Mouse (Mus musculus) midbrain, embryonic 10.5 days (tissue): ENCODE measurements around the gene Zfp738. TPM values are rescaled to one million over a fixed set of nuclear protein-coding genes. Genes with fewer than 3 reads are reported as not detected.
A peak's percentile ranks its signal among the peaks of the same experiment; 100 is the strongest.
"Not testable (repeated sequence)": the region's sequence is repeated elsewhere in the genome, so short reads cannot be mapped to it uniquely, and the experiment has no call there.

Experiments
- DNase-seq: peaks from one replicate; pipeline ENCODE4 v3.0.0-alpha.2; 2017; ENCODE audit warnings: low spot score
- H3K27ac ChIP-seq: fragments of 300-500 bp; sonication (generic); replicated peaks from 2 replicates; pipeline ENCODE4 v1.5.1; 2016; ENCODE audit warnings: mild to moderate bottlenecking
- H3K27me3 ChIP-seq: fragments of 300-500 bp; sonication (generic); 2 replicates; pipeline ENCODE4 v1.6.1; 2016; ENCODE audit warnings: low read depth, mild to moderate bottlenecking; ENCODE audit not compliant: poor library complexity, severe bottlenecking
- H3K36me3 ChIP-seq: fragments of 300-500 bp; sonication (generic); 2 replicates; pipeline ENCODE4 v1.6.1; 2016; ENCODE audit warnings: mild to moderate bottlenecking, moderate library complexity
- H3K4me1 ChIP-seq: fragments of 300-500 bp; sonication (generic); 2 replicates; pipeline ENCODE4 v1.6.1; 2016
- H3K4me3 ChIP-seq: fragments of 300-500 bp; sonication (generic); 2 replicates; pipeline ENCODE4 v1.5.1; 2016; ENCODE audit warnings: mild to moderate bottlenecking, moderate library complexity
- H3K9me3 ChIP-seq: fragments of 300-500 bp; sonication (generic); replicated peaks from 2 replicates; pipeline ENCODE4 v1.6.1; 2016; ENCODE audit warnings: mild to moderate bottlenecking
- WGBS: fragments of 180-500 bp; shearing (Covaris S2); methylation state at CpG from one replicate; pipeline ENCODE4 v1.1.7; 2016; 5-methylcytosine and 5-hydroxymethylcytosine counted together
- polyA plus RNA-seq: library from polyadenylated mRNA; unstranded; fragments of >200 nt; fragmentation: Nextera tagmentation; extraction: Ambion mirVana; gene quantifications from 2 replicates; pipeline ENCODE4 v1.2.1, GENCODE M21; 2016

Zfp738 gene
- 9.8 and 10.7 TPM in 2 replicates for polyA plus RNA-seq

DNA sequence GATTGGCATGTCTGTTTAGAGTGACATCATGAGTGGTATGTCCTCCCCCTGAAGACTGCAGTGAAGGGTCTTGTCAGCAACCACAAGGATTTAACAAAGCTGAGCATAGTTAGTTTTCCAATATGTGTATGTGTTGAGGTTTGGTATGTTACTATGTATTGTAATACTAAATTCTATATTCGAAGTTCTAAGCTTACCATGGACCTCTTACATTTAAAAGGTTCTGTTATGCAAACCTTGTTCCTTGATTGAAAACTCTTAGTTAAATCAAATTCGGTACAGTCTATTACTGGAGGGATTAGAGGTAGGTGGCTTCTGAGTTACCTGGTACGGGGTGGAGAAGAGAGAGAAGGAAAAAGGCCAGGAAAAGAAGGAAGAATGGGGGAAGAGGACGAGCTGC, at the start of gene Zfp738:
Gene Zfp738, minus strand, starts transcription at position 101 of the 400 bp plus-strand sequence.
- Histone ChIP-seq H3K27ac (no peak within 1 kb of the TSS), H3K4me3 (no peak within 1 kb of the TSS), H3K9me3 (0 out of 2 replicates have a peak, but pooled peaks cover 6% of the 10 kb centered on the region), H3K27me3 (no peaks in the 10 kb centered on the region), H3K4me1 (peaks cover 9% of the 10 kb centered on the region), H3K36me3 (no peaks in the 10 kb centered on the region)
- DNase-seq = no peak
- 82% methylated on average over 4 of the region's 4 CpGs for WGBS

DNA sequence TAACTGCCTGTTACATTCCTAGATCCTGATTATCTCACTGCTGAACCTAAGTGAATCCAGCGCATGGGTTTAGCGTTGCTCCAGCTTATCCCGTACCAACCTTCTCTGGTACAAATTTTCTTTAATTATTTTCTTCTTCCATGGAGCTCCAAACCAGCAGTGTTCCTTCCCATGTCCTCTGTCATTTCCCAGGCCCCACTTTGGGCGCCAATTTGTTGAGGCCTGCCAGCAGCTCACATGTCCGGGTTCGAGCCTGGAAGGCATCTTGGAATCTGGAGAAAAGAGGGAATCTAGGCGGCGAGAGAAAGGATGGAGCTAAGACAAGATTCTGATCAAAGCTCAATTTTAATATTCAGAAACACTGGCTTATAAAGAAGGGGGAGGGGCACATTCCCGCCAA, 47.5 kb upstream of the Zfp738 start:
- not testable (repeated sequence) for H3K36me3 ChIP-seq, H3K27me3 ChIP-seq, H3K4me1 ChIP-seq, DNase-seq, H3K27ac ChIP-seq, H3K4me3 ChIP-seq
- H3K9me3 ChIP-seq = peaks cover 26% of the 10 kb centered on the region
- 93% methylated on average over 9 of the region's 9 CpGs for WGBS

DNA sequence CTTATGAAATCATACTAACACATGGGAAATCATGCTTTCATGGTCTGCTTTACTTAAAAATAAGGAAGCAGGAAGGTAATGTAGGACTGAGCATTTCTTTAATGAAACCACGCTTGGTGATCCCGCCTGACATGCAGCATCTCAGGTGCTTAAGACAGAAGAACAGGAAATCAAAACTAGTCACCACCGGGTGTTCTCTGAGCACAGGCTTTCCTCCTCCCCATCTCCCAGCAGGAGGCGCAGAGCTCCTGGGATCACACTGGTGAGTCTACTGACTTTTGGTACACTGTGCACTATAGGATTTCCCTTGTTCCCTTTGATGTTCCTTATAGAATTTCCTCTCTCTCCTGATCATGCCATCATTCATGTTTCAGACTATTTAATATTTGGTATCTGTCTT, 42.6 kb upstream of the Zfp738 start:
- Histone ChIP-seq H3K9me3 (peaks cover 22% of the 10 kb centered on the region), H3K4me1 (peaks cover 20% of the 10 kb centered on the region), H3K4me3 (peak overlapping the region; percentile 69), H3K27ac (peak overlapping the region; percentile 87; the same call in 1 of the 2 replicates)
- H3K36me3 ChIP-seq, DNase-seq, H3K27me3 ChIP-seq: not testable (repeated sequence)
- WGBS = 58% methylated on average over 4 of the region's 4 CpGs

DNA sequence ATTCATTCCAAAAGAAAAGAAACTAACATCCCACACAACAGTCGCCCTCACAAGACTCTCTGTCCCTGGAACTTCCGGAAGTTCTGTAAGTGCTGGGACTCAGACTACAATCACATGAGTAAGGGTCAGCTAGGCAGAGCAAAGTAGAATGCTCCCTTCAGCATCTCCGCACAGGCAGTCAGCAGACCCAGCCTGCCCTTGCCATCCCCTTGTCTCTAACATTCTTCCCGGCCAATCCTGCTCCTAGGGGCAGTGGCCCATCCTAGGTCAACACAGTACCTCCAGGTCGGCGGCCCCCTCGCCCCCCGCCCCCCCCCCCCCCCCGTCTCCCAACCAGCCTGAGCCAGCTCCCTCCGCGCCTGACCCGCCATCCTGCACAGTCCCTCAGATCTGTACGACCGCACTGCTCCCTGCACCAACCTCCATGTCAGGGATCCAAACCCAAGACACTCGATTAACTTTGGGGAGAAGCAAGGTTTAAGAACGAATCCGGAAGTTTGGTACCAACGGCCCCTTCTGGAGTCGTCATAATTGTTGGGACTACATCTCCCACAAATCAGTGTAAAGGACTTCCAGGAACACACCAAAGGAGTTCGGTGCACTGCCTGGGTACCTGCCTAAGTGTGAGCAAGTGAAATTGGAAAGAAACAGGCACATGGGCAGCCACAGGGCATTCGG, 41.9 kb upstream of the Zfp738 start, which contains the start of gene Zfp65:
Gene Zfp65, minus strand, starts transcription at position 533 of the 678 bp plus-strand sequence.
- H3K9me3 ChIP-seq = peaks cover 16% of the 10 kb centered on the region
- peak; percentile 62 for DNase-seq
- peak within 1 kb of the TSS; percentile 87 for H3K27ac ChIP-seq
- peak within 1 kb of the TSS; percentile 69 for H3K4me3 ChIP-seq
- H3K4me1 ChIP-seq = peaks cover 20% of the 10 kb centered on the region
- 5% methylated on average over 18 of the region's 21 CpGs for WGBS
- no peaks in the 10 kb centered on the region for H3K36me3 ChIP-seq
- no peaks in the 10 kb centered on the region for H3K27me3 ChIP-seq

DNA sequence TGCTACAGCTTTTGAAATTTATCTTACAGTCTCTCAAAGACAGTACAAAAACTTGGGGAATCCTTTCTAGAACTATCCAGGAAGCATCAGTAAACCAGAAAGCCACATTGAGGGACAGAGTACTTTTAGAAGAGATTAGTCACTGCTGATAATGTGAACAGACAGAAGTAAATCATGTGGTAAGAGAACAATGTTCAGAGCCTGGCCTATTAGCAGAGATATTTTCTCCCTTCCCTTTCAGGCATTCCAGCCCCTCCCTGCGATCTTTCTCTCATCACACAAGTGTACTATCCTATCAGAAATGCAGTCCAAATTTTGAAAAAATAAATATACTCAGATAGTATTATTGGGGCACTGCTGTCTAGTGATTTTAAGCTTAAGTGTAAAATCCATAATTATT, 41.2 kb upstream of the Zfp738 start:
- Histone ChIP-seq H3K4me3 (peak overlapping the region; percentile 69), H3K9me3 (peaks cover 9% of the 10 kb centered on the region; the same call in 1 of the 2 replicates), H3K4me1 (peaks cover 23% of the 10 kb centered on the region), H3K36me3 (no peaks in the 10 kb centered on the region), H3K27me3 (no peaks in the 10 kb centered on the region), H3K27ac (no peak overlapping the region)
- DNase-seq = no peak
- WGBS = 71% methylated on average over 1 of the region's 1 CpGs

DNA sequence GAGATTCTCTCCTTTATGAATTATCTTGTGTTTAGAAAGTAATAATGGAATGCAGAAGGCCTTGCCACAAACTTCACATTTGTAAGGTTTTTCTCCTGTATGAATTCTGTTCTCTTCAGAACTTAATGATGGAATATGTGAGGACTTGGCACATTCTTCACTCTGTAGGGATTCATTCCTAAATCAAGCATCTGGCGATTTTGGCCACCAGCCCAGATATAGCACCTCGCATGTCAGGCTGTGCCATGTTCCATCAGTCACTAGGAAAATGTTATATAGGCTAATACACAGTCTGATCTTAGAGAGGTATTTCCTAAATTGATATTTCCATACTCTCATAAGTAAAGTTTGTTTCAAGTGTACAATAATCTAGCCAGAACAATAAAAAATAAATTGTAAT, 38.5 kb upstream of the Zfp738 start:
- not testable (repeated sequence) for H3K4me3 ChIP-seq, H3K27ac ChIP-seq, H3K27me3 ChIP-seq, H3K9me3 ChIP-seq, H3K36me3 ChIP-seq, DNase-seq
- 91% methylated on average over 2 of the region's 2 CpGs for WGBS
- H3K4me1 ChIP-seq = peaks cover 25% of the 10 kb centered on the region

DNA sequence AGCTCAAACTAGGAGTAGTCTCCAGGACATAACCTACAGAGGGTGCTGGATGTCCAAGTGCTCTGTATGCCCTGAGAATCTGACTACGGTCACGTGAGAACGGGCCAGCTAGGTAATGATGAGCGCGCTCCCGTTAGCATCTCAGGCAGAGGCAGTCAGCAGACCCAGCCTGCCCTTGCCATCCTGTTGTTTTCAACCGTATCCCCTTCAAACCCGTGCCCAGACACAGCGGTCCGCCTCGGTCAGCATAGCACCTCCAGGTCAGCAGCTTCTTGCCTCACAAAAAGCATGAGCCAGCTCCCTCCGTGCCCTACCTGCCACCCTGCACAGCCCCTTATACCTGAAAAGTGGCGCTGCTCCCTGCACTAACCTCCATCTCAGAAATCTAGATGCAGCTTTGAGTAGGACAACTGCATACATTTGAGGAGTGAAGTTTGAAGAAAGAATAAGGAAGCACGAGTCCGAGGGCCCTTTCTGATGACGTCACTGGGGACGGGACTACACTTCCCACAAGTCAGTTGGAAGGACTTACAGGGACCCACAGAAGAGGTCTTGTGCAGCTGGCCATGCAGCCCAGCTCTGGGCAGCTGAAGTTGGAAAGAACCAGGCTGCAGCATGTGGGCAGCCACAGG, 37.1 kb upstream of the Zfp738 start:
- peaks cover 19% of the 10 kb centered on the region for H3K4me1 ChIP-seq
- DNase-seq = peak; percentile 86
- 0% methylated on average over 17 of the region's 17 CpGs for WGBS
- no peaks in the 10 kb centered on the region for H3K27me3 ChIP-seq
- H3K27ac ChIP-seq = peak overlapping the region; percentile 87
- H3K4me3 ChIP-seq = peak overlapping the region; percentile 86
- 0 out of 2 replicates have a peak, but pooled peaks cover 8% of the 10 kb centered on the region for H3K36me3 ChIP-seq
- no peaks in the 10 kb centered on the region for H3K9me3 ChIP-seq

DNA sequence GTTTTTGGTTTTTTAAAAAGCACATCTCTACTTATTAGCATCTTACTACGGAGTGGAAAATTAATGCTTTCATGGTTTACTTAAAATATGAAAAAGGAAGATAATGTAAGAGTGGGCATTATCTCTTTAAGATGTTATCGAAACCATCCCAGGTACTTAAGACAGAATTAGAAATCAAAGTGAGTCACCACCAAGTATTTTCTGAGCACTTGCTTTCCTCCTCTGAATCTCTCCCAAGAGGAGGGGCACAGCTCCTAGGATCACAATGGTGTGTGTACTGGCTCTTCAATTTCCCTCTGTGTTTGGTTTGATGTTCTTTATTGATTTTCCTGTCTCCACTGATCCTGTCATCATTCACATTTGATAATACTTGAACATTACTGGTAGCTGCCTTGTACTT, 3.0 kb downstream of the Zfp738 start:
- peak overlapping the region; percentile 82 for H3K27ac ChIP-seq
- H3K4me3 ChIP-seq = peak overlapping the region; percentile 73
- not testable (repeated sequence) for H3K36me3 ChIP-seq, H3K9me3 ChIP-seq, DNase-seq, H3K4me1 ChIP-seq, H3K27me3 ChIP-seq
- 80% methylated on average over 2 of the region's 2 CpGs for WGBS

DNA sequence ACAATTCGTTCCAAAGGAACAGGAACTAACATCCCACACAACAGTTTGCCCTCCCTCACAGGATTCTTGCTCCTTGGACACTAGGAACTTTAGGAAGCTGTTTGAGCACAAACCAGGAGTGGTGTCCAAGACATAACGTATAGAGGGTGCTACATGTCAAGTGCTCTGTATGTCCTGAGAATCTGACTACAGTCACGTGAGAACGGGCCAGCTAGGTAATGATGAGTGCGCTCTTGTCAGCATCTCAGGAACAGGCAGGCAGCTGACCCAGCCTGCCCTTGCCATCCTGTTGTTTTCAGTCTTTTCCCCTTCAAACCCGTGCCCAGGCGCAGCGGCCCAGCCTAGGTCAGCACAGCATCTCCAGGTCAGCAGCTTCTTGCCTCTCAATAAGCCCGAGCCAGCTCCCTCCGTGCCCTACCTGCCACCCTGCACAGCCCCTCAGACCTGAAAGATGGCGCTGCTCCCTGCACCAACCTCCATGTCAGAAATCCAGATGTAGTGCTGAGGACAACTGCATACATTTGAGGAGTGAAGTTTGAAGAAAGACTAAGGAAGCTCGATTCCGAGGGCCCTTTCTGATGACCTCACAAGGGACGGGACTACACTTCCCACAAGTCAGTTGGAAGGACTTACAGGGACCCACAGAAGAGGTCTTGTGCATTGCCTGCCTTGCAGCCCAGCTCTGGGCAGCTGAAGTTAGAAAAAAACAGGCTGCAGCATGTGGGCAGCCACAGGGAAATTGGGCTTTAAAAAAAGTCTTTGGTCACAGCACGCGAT, 3.7 kb downstream of the Zfp738 start:
- WGBS = 17% methylated on average over 16 of the region's 16 CpGs
- H3K9me3 ChIP-seq = not testable (repeated sequence)

DNA sequence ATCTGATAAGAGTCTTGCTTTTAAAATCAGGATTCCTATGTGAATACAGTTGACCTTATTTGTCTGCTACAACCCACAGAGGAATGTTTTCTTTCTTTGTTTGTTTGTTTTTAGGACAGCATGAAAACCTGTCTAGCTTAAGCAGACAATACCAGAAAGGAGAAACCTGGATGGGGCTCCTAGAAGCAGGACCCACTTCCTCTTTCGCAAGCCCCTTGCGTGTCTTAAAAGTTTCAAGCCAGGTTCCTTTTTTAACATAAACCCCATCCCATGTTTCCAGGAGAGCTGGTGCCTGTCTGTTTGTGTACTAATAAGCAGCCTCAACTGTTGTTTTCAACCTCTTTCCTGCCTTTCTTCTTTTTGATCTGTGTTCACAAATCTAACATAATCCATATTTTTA, 12.0 kb downstream of the Zfp738 start:
- no peaks in the 10 kb centered on the region for H3K9me3 ChIP-seq
- no peaks in the 10 kb centered on the region for H3K27me3 ChIP-seq
- WGBS = 90% methylated on average over 2 of the region's 2 CpGs
- no peak overlapping the region for H3K27ac ChIP-seq
- peaks cover 17% of the 10 kb centered on the region for H3K36me3 ChIP-seq
- no peak for DNase-seq
- no peak overlapping the region for H3K4me3 ChIP-seq
- no peaks in the 10 kb centered on the region for H3K4me1 ChIP-seq

More for the DNA sequence above, 3.7 kb downstream of the Zfp738 start:
- H3K27me3 ChIP-seq, H3K4me1 ChIP-seq, H3K36me3 ChIP-seq: not testable (repeated sequence)
- H3K27ac ChIP-seq = peak overlapping the region; percentile 82
- DNase-seq = peak; percentile 82
- peak overlapping the region; percentile 73 for H3K4me3 ChIP-seq

DNA sequence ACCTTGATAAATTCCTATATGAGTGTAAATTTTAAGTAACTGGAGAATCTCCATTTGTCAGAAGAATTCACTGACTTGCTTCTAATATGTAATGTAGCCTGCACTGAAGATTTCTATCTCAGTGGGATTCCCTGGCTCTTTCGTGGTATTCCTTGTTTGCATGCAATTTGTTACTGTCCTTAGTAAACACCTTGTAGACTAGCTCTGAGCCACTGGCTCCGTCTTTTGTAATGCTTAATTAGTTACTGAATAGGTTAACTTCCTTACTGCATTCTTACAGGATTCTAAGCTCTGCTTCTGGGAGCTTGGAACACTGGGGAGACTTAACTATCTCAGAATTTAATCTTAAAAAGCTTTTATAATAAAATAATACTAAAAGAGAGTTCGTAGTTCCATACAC, 34.4 kb downstream of the Zfp738 start:
- H3K36me3 ChIP-seq = no peaks in the 10 kb centered on the region
- 51% methylated on average over 3 of the region's 3 CpGs for WGBS
- no peak for DNase-seq
- no peaks in the 10 kb centered on the region for H3K4me1 ChIP-seq
- H3K9me3 ChIP-seq = no peaks in the 10 kb centered on the region
- no peak overlapping the region for H3K4me3 ChIP-seq
- no peak overlapping the region for H3K27ac ChIP-seq
- H3K27me3 ChIP-seq = no peaks in the 10 kb centered on the region

DNA sequence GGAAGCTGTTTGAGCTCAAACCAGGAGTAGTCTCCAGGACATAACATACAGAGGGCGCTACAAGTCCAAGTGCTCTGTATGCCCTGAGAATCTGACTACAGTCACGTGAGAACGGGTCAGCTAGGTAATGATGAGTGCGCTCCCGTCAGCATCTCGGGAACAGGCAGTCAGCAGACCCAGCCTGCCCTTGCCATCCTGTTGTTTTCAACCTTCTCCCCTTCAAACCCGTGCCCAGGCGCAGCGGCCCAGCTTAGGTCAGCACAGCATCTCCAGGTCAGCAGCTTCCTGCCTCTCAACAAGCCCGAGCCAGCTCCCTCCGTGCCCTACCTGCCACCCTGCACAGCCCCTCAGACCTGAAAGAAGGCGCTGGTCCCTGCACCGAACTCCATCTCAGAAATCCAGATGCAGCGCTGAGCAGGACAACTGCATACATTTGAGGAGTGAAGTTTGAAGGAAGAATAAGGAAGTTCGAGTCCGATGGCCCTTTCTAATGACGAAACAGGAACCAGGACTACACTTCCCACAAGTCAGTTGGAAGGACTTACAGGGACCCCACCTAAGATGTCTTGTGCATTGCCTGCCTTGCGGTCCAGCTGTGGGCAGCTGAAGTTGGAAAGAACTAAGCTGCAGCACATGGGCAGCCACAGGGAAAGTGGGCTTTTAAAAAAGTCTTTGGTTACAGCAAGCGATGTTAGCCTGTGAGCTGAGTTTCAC, 49.4 kb downstream of the Zfp738 start, which contains the start of the genes Gm49345 and Zfp729a:
Gene Gm49345, minus strand, starts transcription at position 476 of the 714 bp plus-strand sequence.
Gene Zfp729a, minus strand, starts transcription at position 498 of the 714 bp plus-strand sequence.
- H3K4me3 ChIP-seq = peak within 1 kb of the TSS; percentile 76
- peak; percentile 73 for DNase-seq
- H3K9me3 ChIP-seq = no peaks in the 10 kb centered on the region
- under 1% methylated on average over 19 of the region's 19 CpGs for WGBS
- no peaks in the 10 kb centered on the region for H3K27me3 ChIP-seq
- H3K36me3 ChIP-seq = no peaks in the 10 kb centered on the region
- H3K4me1 ChIP-seq = peaks cover 7% of the 10 kb centered on the region; the same call in 1 of the 2 replicates
- peak within 1 kb of the TSS; percentile 84 for H3K27ac ChIP-seq
